In genomic region chr10:79778006-79778405, GRCm38 (mm10) we compare ENCODE assay signal across 9 mouse cellular contexts. TPM values are rescaled to one million over a fixed set of nuclear protein-coding genes. Genes with fewer than 3 reads are reported as not detected.
DNase-seq lines count a peak whose midpoint lies in the region; ATAC-seq and TF ChIP-seq lines count a peak whose summit lies in the region.
"Had no signal": no experiment of that assay in that cellular context is flagged by ENCODE, and none has a peak within 500 bp of the region (broad histone marks: within the 10 kb centered on the region; RNA-seq: fewer than 3 reads in every experiment).

No protein-coding gene starts in this region.

- peak overlapping the region; percentile 8; the same call in 1 of the 2 replicates for H3K9ac ChIP-seq in forebrain, embryonic 14.5 days (ENCODE audit: low read length)
- no peak overlapping the region for H3K9ac ChIP-seq in kidney, postnatal 0 days (ENCODE audit: low read depth, low read length)
- H3K9ac ChIP-seq in neural tube, embryonic 13.5 days: no peak overlapping the region

- H3ac ChIP-seq in C2C12 (ENCODE audit: control insufficient read depth, insufficient read length, low read depth): peak overlapping the region; percentile 51

- no peak overlapping the region for H3K4me3 ChIP-seq in C2C12 (ENCODE audit: insufficient read depth, poor library complexity, severe bottlenecking)
- no peak overlapping the region for H3K4me3 ChIP-seq in forebrain, embryonic 14.5 days (ENCODE audit: low read depth, low read length)
- H3K4me3 ChIP-seq in kidney, postnatal 0 days (replicated peaks; ENCODE audit: low read depth, low read length): peak overlapping the region; percentile 51
- no peak overlapping the region for H3K4me3 ChIP-seq in neural tube, embryonic 13.5 days

- no peak overlapping the region for H3K27ac ChIP-seq in forebrain, embryonic 14.5 days (ENCODE audit: low read depth, low read length)
- H3K27ac ChIP-seq in kidney, postnatal 0 days: peak overlapping the region; percentile 75
- H3K27ac ChIP-seq in neural tube, embryonic 13.5 days (replicated peaks): no peak overlapping the region

- H3K79me3 ChIP-seq in C2C12 (ENCODE audit: low read depth): no peaks in the 10 kb centered on the region

- H3K4me2 ChIP-seq in forebrain, embryonic 14.5 days (ENCODE audit: low read length): no peak overlapping the region
- peak overlapping the region; percentile 76 for H3K4me2 ChIP-seq in kidney, postnatal 0 days (ENCODE audit: low read length)
- H3K4me2 ChIP-seq in neural tube, embryonic 13.5 days: peak overlapping the region; percentile 55; the same call in 1 of the 2 replicates

- 8% methylated on average over 15 of the region's 15 CpGs for WGBS in forebrain, embryonic 14.5 days
- 6% methylated on average over 15 of the region's 15 CpGs for WGBS in kidney, postnatal 0 days
- WGBS in neural tube, embryonic 13.5 days: 13% methylated on average over 15 of the region's 15 CpGs

- H3K36me3 ChIP-seq in C2C12 (ENCODE audit: control insufficient read depth, insufficient read depth): no peaks in the 10 kb centered on the region
- no peaks in the 10 kb centered on the region for H3K36me3 ChIP-seq in forebrain, embryonic 14.5 days (ENCODE audit: control insufficient read depth, insufficient read depth, low read length)
- H3K36me3 ChIP-seq in kidney, postnatal 0 days (ENCODE audit: insufficient read depth, low read length): no peaks in the 10 kb centered on the region
- no peaks in the 10 kb centered on the region for H3K36me3 ChIP-seq in neural tube, embryonic 13.5 days

- peak; percentile 72 for DNase-seq in cerebellum, adult 9-11 months
- DNase-seq in cerebellum, adult 11 months: no peak
- peak; percentile 64 for DNase-seq in forebrain, embryonic 14.5 days (ENCODE audit: low spot score)
- DNase-seq in kidney, postnatal 0 days (ENCODE audit: low spot score): peak; percentile 75
- no peak for DNase-seq in natural killer cell, adult 2 months (ENCODE audit: low spot score in 2 of 2)
- DNase-seq in thymus, postnatal 36 days: no peak

- ATAC-seq in forebrain, embryonic 14.5 days: no peak
- ATAC-seq in kidney, postnatal 0 days (replicated peaks; ENCODE audit: low FRiP score, low read depth): no peak
- peak; percentile 16; the same call in 1 of the 2 replicates for ATAC-seq in neural tube, embryonic 13.5 days (ENCODE audit: low read depth)

- no peaks in the 10 kb centered on the region for H3K27me3 ChIP-seq in C2C12 (ENCODE audit: control insufficient read depth, insufficient read depth, insufficient read length)
- H3K27me3 ChIP-seq in forebrain, embryonic 14.5 days (replicated peaks; ENCODE audit: control insufficient read depth, insufficient read depth, low read length): peaks cover 37% of the 10 kb centered on the region
- H3K27me3 ChIP-seq in kidney, postnatal 0 days (ENCODE audit: insufficient read depth, low read length): no peaks in the 10 kb centered on the region
- H3K27me3 ChIP-seq in neural tube, embryonic 13.5 days: peaks cover 60% of the 10 kb centered on the region

- H3K9me3 ChIP-seq in forebrain, embryonic 14.5 days (replicated peaks; ENCODE audit: control insufficient read depth, low read length): no peaks in the 10 kb centered on the region
- H3K9me3 ChIP-seq in kidney, postnatal 0 days (replicated peaks; ENCODE audit: low read length): no peaks in the 10 kb centered on the region
- peaks cover 6% of the 10 kb centered on the region; the same call in 1 of the 2 replicates for H3K9me3 ChIP-seq in neural tube, embryonic 13.5 days

- H3K4me1 ChIP-seq in forebrain, embryonic 14.5 days (ENCODE audit: control insufficient read depth, insufficient read depth, low read length): peaks cover 9% of the 10 kb centered on the region
- H3K4me1 ChIP-seq in kidney, postnatal 0 days (replicated peaks; ENCODE audit: insufficient read depth, low read length): peaks cover 21% of the 10 kb centered on the region; the same call in 1 of the 2 replicates
- peaks cover 44% of the 10 kb centered on the region for H3K4me1 ChIP-seq in neural tube, embryonic 13.5 days (replicated peaks)

- no peak for TF ChIP-seq CTCF in C2C12 (IDR thresholded peaks at IDR 0.05; ENCODE audit: control insufficient read depth, insufficient read depth, insufficient read length)
- TF ChIP-seq CTCF in kidney, postnatal 0 days (IDR thresholded peaks at IDR 0.05; ENCODE audit: low read depth): no peak

- H3K79me2 ChIP-seq in C2C12 (ENCODE audit: control insufficient read depth, insufficient read depth): no peaks in the 10 kb centered on the region

TF ChIP-seq in C2C12, 6 proteins besides CTCF, POLR2A, EP300 and RAD21:
- TF ChIP-seq USF1 (IDR thresholded peaks at IDR 0.05; ENCODE audit: low read depth): no peak
- TF ChIP-seq FOSL1 (IDR thresholded peaks at IDR 0.05; ENCODE audit: insufficient read depth, low read length, poor library complexity, severe bottlenecking): peak; percentile 5

RNA-seq across cellular contexts. Expression of gene Fstl3, which starts 0.9 kb away (rescaled TPM):
- polyA plus RNA-seq in C2C12 (2012; fragmentation: generic; extraction: Trizol): 12.1 TPM
- 0.58 and 0.96 TPM in 2 replicates for polyA plus RNA-seq in forebrain, embryonic 14.5 days (2014; fragmentation: Nextera tagmentation; extraction: Ambion mirVana)
- 32.9 and 38.7 TPM in 2 replicates for polyA plus RNA-seq in kidney, postnatal 0 days (2015; fragmentation: Nextera tagmentation; extraction: Ambion mirVana)
- 1.9 and 2.8 TPM in 2 replicates for polyA plus RNA-seq in neural tube, embryonic 13.5 days (2015; fragmentation: Nextera tagmentation; extraction: Ambion mirVana)

RNA-seq across cellular contexts. Expression of gene Rnf126, which starts 11.3 kb away (rescaled TPM):
- polyA plus RNA-seq in C2C12 (2012; fragmentation: generic; extraction: Trizol): 116 TPM
- 60.6 and 75.7 TPM in 2 replicates for polyA plus RNA-seq in forebrain, embryonic 14.5 days (2014; fragmentation: Nextera tagmentation; extraction: Ambion mirVana)
- 74.5 and 82.4 TPM in 2 replicates for polyA plus RNA-seq in kidney, postnatal 0 days (2015; fragmentation: Nextera tagmentation; extraction: Ambion mirVana)
- 96.2 and 98.5 TPM in 2 replicates for polyA plus RNA-seq in neural tube, embryonic 13.5 days (2015; fragmentation: Nextera tagmentation; extraction: Ambion mirVana)

RNA-seq across cellular contexts. Expression of gene Prss57, which starts 12.8 kb away (rescaled TPM):
- not detected for polyA plus RNA-seq in C2C12 (2012; fragmentation: generic; extraction: Trizol)
- 0.37 TPM in 1 of 2 replicates, not detected in the other for polyA plus RNA-seq in forebrain, embryonic 14.5 days (2014; fragmentation: Nextera tagmentation; extraction: Ambion mirVana)
- 0.04 and 0.06 TPM in 2 replicates for polyA plus RNA-seq in kidney, postnatal 0 days (2015; fragmentation: Nextera tagmentation; extraction: Ambion mirVana)
- polyA plus RNA-seq in neural tube, embryonic 13.5 days (2015; fragmentation: Nextera tagmentation; extraction: Ambion mirVana): 0.07 and 0.69 TPM in 2 replicates

RNA-seq across cellular contexts. Expression of gene Palm, which starts 15.4 kb away (rescaled TPM):
- polyA plus RNA-seq in C2C12 (2012; fragmentation: generic; extraction: Trizol): 39.9 TPM
- 182 and 257 TPM in 2 replicates for polyA plus RNA-seq in forebrain, embryonic 14.5 days (2014; fragmentation: Nextera tagmentation; extraction: Ambion mirVana)
- polyA plus RNA-seq in kidney, postnatal 0 days (2015; fragmentation: Nextera tagmentation; extraction: Ambion mirVana): 132 and 152 TPM in 2 replicates
- polyA plus RNA-seq in neural tube, embryonic 13.5 days (2015; fragmentation: Nextera tagmentation; extraction: Ambion mirVana): 214 and 231 TPM in 2 replicates

RNA-seq across cellular contexts. Expression of gene Fgf22, which starts 23.1 kb away (rescaled TPM):
- polyA plus RNA-seq in C2C12 (2012; fragmentation: generic; extraction: Trizol): 0.29 TPM
- 0.28 and 0.38 TPM in 2 replicates for polyA plus RNA-seq in forebrain, embryonic 14.5 days (2014; fragmentation: Nextera tagmentation; extraction: Ambion mirVana)
- 0.11 and 0.36 TPM in 2 replicates for polyA plus RNA-seq in kidney, postnatal 0 days (2015; fragmentation: Nextera tagmentation; extraction: Ambion mirVana)
- 1.7 and 2.7 TPM in 2 replicates for polyA plus RNA-seq in neural tube, embryonic 13.5 days (2015; fragmentation: Nextera tagmentation; extraction: Ambion mirVana)
- polyA plus RNA-seq: liver, embryonic 16.5 days had no signal

Comparison
In these comparisons a context has a peak if more than half of its experiments do, and no peak if none do; other contexts are left out.
1. DNase-seq: peak in cerebellum, adult 9-11 months (single experiment), forebrain, embryonic 14.5 days (single experiment) and kidney, postnatal 0 days (single experiment); none in cerebellum, adult 11 months (single experiment), natural killer cell, adult 2 months (0 of 2) and thymus, postnatal 36 days (0 of 2).